Mouse (Mus musculus) bone marrow macrophage, adult 2 months (primary cell): Measurements from ENCODE around the gene Chrnb1. TPM values are rescaled to one million over a fixed set of nuclear protein-coding genes. Genes with fewer than 3 reads are reported as not detected.

ENCODE experiments used
- H3K27ac ChIP-seq: 2 replicates; pipeline ENCODE4 v1.5.1; 2012; ENCODE audit warnings: low read depth, low read length; ENCODE audit not compliant: insufficient read depth
- H3K4me1 ChIP-seq: 2 replicates; pipeline ENCODE4 v1.6.1; 2012; ENCODE audit warnings: low read length; ENCODE audit not compliant: control insufficient read depth, insufficient read depth
- H3K4me3 ChIP-seq: 2 replicates; pipeline ENCODE4 v1.5.1; 2012; ENCODE audit warnings: mild to moderate bottlenecking, low read length, moderate library complexity; ENCODE audit not compliant: insufficient read depth
- CTCF ChIP-seq: IDR thresholded peaks from 2 replicates; pipeline ENCODE4 v1.5.1; 2012; ENCODE audit warnings: low read depth, mild to moderate bottlenecking, low read length, moderate library complexity
- POLR2A ChIP-seq: IDR thresholded peaks from 2 replicates; pipeline ENCODE4 v1.6.1; 2012; ENCODE audit warnings: mild to moderate bottlenecking, low read depth, low read length, borderline replicate concordance
- polyA plus RNA-seq: library from polyadenylated mRNA; stranded (reverse); fragments of >200 nt; gene quantifications from 2 replicates; pipeline ENCODE4 v1.2.4, GENCODE M21; 2012; ENCODE audit not compliant: missing spikeins, insufficient read depth, insufficient read length

Chrnb1 gene
- polyA plus RNA-seq, 1 experiment: 1.0 TPM

GRCm38 (mm10) chr11:69775716-69776115, 20.0 kb downstream of the Chrnb1 start:
- Histone ChIP-seq H3K27ac (no peak overlapping the region), H3K4me3 (no peak overlapping the region), H3K4me1 (peaks cover 14% of the 10 kb centered on the region)
- TF ChIP-seq POLR2A (no peak), CTCF (no peak)

GRCm38 (mm10) chr11:69774961-69775360, 20.8 kb downstream of the Chrnb1 start:
- TF ChIP-seq POLR2A (no peak), CTCF (no peak)
- no peak overlapping the region for H3K4me3 ChIP-seq
- H3K27ac ChIP-seq: no peak overlapping the region
- peaks cover 14% of the 10 kb centered on the region for H3K4me1 ChIP-seq

GRCm38 (mm10) chr11:69767625-69767909, 28.2 kb downstream of the Chrnb1 start:
- no peak overlapping the region for H3K4me3 ChIP-seq
- peaks cover 16% of the 10 kb centered on the region for H3K4me1 ChIP-seq
- no peak for TF ChIP-seq CTCF
- TF ChIP-seq POLR2A: no peak
- H3K27ac ChIP-seq: no peak overlapping the region

GRCm38 (mm10) chr11:69766872-69767624, 28.7 kb downstream of the Chrnb1 start:
- H3K4me3 ChIP-seq: peak overlapping the region; percentile 81

GRCm38 (mm10) chr11:69766126-69766609, 29.6 kb downstream of the Chrnb1 start:
- Histone ChIP-seq H3K4me3 (peak overlapping the region; percentile 81), H3K27ac (peak overlapping the region; percentile 43), H3K4me1 (peaks cover 21% of the 10 kb centered on the region)
- no peak for TF ChIP-seq CTCF

More at GRCm38 (mm10) chr11:69766872-69767624, 28.7 kb downstream of the Chrnb1 start:
- H3K4me1 ChIP-seq: peaks cover 16% of the 10 kb centered on the region
- no peak overlapping the region for H3K27ac ChIP-seq
- TF ChIP-seq POLR2A (no peak), CTCF (no peak)

GRCm38 (mm10) chr11:69765221-69766125, 30.3 kb downstream of the Chrnb1 start, which contains the start of gene Zbtb4:
Gene Zbtb4 (plus strand): TSS chr11:69765912.
- TF ChIP-seq POLR2A: no peak
- no peak for TF ChIP-seq CTCF
- Histone ChIP-seq H3K4me1 (peaks cover 24% of the 10 kb centered on the region), H3K27ac (peak within 1 kb of the TSS; percentile 43), H3K4me3 (peak within 1 kb of the TSS; percentile 81)

- Histone ChIP-seq H3K4me1 (peaks cover 32% of the 10 kb centered on the region), H3K27ac (no peak overlapping the region), H3K4me3 (no peak overlapping the region)
- TF ChIP-seq POLR2A: no peak
- no peak for TF ChIP-seq CTCF
Observed at GRCm38 (mm10) chr11:69763551-69763950, 32.2 kb downstream of the Chrnb1 start.

GRCm38 (mm10) chr11:69761868-69762267, 33.9 kb downstream of the Chrnb1 start, which contains the start of gene Slc35g3:
Gene Slc35g3 (minus strand): TSS chr11:69761968.
- no peak within 1 kb of the TSS for H3K4me3 ChIP-seq
- no peak within 1 kb of the TSS for H3K27ac ChIP-seq
- H3K4me1 ChIP-seq: peaks cover 23% of the 10 kb centered on the region
- TF ChIP-seq POLR2A (no peak), CTCF (no peak)

- H3K4me3 ChIP-seq: no peak overlapping the region
- no peak for TF ChIP-seq POLR2A
- TF ChIP-seq CTCF: no peak
- peaks cover 23% of the 10 kb centered on the region for H3K4me1 ChIP-seq
- no peak overlapping the region for H3K27ac ChIP-seq
Observed at GRCm38 (mm10) chr11:69760901-69761200, 34.9 kb downstream of the Chrnb1 start.
